Mouse (Mus musculus) hindbrain, embryonic 15.5 days (tissue): ENCODE measurements around the gene Mxra7. TPM values are rescaled to one million over a fixed set of nuclear protein-coding genes. Genes with fewer than 3 reads are reported as not detected.
A peak's percentile ranks its signal among the peaks of the same experiment; 100 is the strongest.

ENCODE experiments used
- ATAC-seq: fragments of 200-750 bp; cut with Nextera tagmentation; 2 replicates; pipeline ENCODE4 v1.8.0; 2017; ENCODE audit warnings: low read depth, moderate number of reproducible peaks, moderate TSS enrichment; ENCODE audit not compliant: low FRiP score
- H3K27ac ChIP-seq: fragments of 300-500 bp; sonication (generic); replicated peaks from 2 replicates; pipeline ENCODE4 v1.5.1; 2015; ENCODE audit warnings: mild to moderate bottlenecking, inconsistent platforms
- H3K27me3 ChIP-seq: fragments of 300-500 bp; sonication (generic); 2 replicates; pipeline ENCODE4 v1.6.1; 2015; ENCODE audit warnings: control low read depth, inconsistent platforms
- H3K36me3 ChIP-seq: fragments of 300-500 bp; sonication (generic); 2 replicates; pipeline ENCODE4 v1.6.1; 2015; ENCODE audit warnings: control low read depth, inconsistent platforms
- H3K4me1 ChIP-seq: fragments of 300-500 bp; sonication (generic); replicated peaks from 2 replicates; pipeline ENCODE4 v1.6.1; 2015; ENCODE audit warnings: control low read depth, inconsistent platforms
- H3K4me2 ChIP-seq: fragments of 300-500 bp; sonication (generic); 2 replicates; pipeline ENCODE4 v1.6.1; 2015; ENCODE audit warnings: moderate library complexity, mild to moderate bottlenecking, inconsistent platforms
- H3K4me3 ChIP-seq: fragments of 300-500 bp; sonication (generic); 2 replicates; pipeline ENCODE4 v1.5.1; 2015; ENCODE audit warnings: mild to moderate bottlenecking, inconsistent platforms
- H3K9ac ChIP-seq: fragments of 300-500 bp; sonication (generic); 2 replicates; pipeline ENCODE4 v1.6.1; 2015; ENCODE audit warnings: inconsistent platforms
- H3K9me3 ChIP-seq: fragments of 300-500 bp; sonication (generic); 2 replicates; pipeline ENCODE4 v1.6.1; 2016; ENCODE audit warnings: control low read depth, inconsistent platforms
- WGBS: fragments of 180-500 bp; shearing (Covaris S2); methylation state at CpG from one replicate; pipeline ENCODE4 v1.1.7; 2015; 5-methylcytosine and 5-hydroxymethylcytosine counted together
- polyA plus RNA-seq: library from polyadenylated mRNA; unstranded; fragments of >200 nt; fragmentation: Nextera tagmentation; extraction: Ambion mirVana; gene quantifications from 2 replicates; pipeline ENCODE4 v1.2.1, GENCODE M21; 2015

The Mxra7 gene
- polyA plus RNA-seq, 1 experiment from 2014 or later, result 41.5 TPM

- H3K4me2 ChIP-seq, result no peak overlapping the region
- WGBS, result 92% methylated on average over 10 of the region's 10 CpGs
These were observed 5.2 kb downstream of the Mxra7 start for GRCm38 (mm10) chr11:116822626-116823025.

GRCm38 (mm10) chr11:116822215-116822614 is 5.6 kb downstream of the Mxra7 start:
- peaks cover 44% of the 10 kb centered on the region for H3K4me1 ChIP-seq
- no peak overlapping the region for H3K4me2 ChIP-seq
- no peak overlapping the region for H3K4me3 ChIP-seq
- 60% methylated on average over 10 of the region's 10 CpGs for WGBS
- H3K27me3 ChIP-seq, result no peaks in the 10 kb centered on the region
- H3K9ac ChIP-seq, result no peak overlapping the region
- H3K36me3 ChIP-seq, result no peaks in the 10 kb centered on the region
- no peaks in the 10 kb centered on the region for H3K9me3 ChIP-seq
- ATAC-seq, result no peak
- H3K27ac ChIP-seq, result no peak overlapping the region

More at GRCm38 (mm10) chr11:116822626-116823025, 5.2 kb downstream of the Mxra7 start:
- Histone ChIP-seq H3K27ac (no peak overlapping the region), H3K4me3 (no peak overlapping the region), H3K4me1 (peaks cover 48% of the 10 kb centered on the region), H3K9me3 (no peaks in the 10 kb centered on the region), H3K27me3 (no peaks in the 10 kb centered on the region), H3K36me3 (no peaks in the 10 kb centered on the region), H3K9ac (no peak overlapping the region)
- no peak for ATAC-seq

DNA sequence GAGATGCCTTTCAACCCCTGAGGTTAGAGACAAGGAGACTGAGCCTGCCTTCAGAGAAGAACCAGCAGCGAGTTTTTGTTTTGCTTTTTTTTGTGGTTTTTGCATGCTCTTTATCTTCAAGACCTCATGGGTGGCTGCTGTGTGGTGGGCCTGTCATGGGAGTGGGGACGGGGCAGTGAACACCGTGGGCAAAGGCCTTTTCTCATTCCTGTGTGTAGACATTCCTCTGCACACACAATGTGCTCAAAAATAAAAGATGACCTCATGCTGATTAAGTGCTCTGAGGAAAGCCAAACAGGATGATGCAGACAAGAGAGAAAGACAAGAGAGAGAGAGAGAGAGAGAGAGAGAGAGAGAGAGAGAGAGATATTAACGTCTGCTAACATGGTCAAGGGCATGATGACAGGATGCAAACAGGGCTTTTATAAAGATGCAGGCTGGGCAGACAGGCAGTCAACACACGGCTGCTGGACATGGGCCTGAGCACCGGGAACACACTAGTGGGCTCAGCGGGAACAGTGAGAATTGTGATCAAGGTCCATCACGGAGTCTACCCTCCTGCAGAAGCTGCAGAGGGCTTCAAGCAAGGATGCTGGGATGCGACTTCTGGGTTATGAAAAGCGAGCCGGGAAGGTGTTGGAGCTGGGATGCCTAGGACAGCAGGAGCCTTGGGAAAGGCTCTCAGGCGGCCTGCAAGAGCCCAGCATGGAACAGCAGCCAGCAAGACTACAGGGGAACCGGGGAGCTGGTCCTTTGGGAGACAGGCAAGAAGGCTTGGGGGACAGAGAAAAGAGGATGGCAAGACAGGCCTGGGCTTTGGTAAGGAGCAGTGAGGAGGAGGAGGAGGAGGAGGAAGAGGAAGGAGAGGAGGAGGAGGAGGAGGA is 6.5 kb downstream of the Mxra7 start:
- no peak overlapping the region for H3K27ac ChIP-seq

DNA sequence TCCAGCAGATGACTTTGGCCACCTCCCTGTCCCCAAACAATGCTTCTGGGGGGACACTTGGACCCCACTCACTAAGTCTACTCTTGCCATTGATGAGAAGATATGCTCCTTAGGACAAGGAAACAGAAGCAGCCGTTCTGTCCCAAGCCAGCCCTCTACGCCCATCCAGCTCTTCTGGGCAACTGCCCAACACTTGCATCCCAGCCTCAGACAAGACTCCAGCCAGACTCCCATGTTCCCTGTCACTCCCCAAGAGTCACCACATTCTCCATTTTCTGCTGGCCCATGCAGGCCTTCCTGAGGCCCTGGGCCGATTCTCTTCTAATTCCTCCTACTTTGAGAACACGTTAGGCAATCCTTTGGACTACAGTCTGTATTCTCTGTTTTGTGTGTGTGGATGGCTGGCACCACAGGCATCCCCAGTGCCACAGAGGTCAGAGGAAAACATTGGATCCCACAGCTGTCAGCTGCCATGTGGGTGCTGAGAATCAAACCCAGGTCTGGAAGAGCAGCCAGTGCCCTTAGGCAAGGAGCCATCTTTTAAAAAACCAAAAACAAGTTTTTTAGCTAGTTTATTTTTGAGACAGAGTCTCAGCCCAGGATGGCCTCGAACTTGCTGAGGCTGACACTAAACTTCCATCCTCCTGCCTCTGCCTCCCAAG is 7.8 kb downstream of the Mxra7 start:
- 82% methylated on average over 5 of the region's 5 CpGs for WGBS
- H3K9ac ChIP-seq, result no peak overlapping the region
- H3K27ac ChIP-seq, result no peak overlapping the region
- H3K4me3 ChIP-seq, result no peak overlapping the region
- H3K27me3 ChIP-seq, result no peaks in the 10 kb centered on the region
- H3K4me1 ChIP-seq, result peaks cover 28% of the 10 kb centered on the region
- ATAC-seq, result no peak
- H3K4me2 ChIP-seq, result no peak overlapping the region
- H3K9me3 ChIP-seq, result no peaks in the 10 kb centered on the region
- no peaks in the 10 kb centered on the region for H3K36me3 ChIP-seq

More for the DNA sequence above, 6.5 kb downstream of the Mxra7 start:
- H3K9ac ChIP-seq, result no peak overlapping the region
- no peaks in the 10 kb centered on the region for H3K27me3 ChIP-seq
- no peaks in the 10 kb centered on the region for H3K9me3 ChIP-seq
- no peak overlapping the region for H3K4me2 ChIP-seq
- no peak overlapping the region for H3K4me3 ChIP-seq
- ATAC-seq, result no peak
- peaks cover 34% of the 10 kb centered on the region for H3K4me1 ChIP-seq
- no peaks in the 10 kb centered on the region for H3K36me3 ChIP-seq
- 45% methylated on average over 13 of the region's 13 CpGs for WGBS

GRCm38 (mm10) chr11:116818722-116819121 is 9.1 kb downstream of the Mxra7 start:
- WGBS, result 53% methylated on average over 8 of the region's 8 CpGs
- peak overlapping the region; percentile 33; the same call in 1 of the 2 replicates for H3K27ac ChIP-seq

DNA sequence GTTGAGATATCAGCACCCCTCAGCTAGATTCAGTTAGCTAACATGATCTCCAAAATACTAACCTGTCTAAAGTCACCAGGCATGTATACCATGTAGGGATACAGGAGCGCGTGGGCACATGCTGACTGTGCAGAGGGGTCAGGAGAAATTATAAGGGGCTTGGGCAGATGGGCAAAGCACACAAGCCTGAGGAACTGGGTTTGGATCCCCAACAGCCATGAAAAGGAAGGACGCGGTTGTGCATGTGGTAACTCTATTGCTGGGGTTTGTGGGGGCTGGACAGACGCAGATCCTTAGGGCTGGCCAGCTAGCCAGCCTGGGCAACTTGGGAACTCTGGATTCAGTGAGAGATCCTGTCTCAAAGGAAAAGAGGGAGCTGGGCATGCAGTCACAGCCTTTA is 10.3 kb downstream of the Mxra7 start:
- Histone ChIP-seq H3K4me1 (peaks cover 51% of the 10 kb centered on the region), H3K9me3 (no peaks in the 10 kb centered on the region)
- 96% methylated on average over 5 of the region's 5 CpGs for WGBS

More at GRCm38 (mm10) chr11:116818722-116819121, 9.1 kb downstream of the Mxra7 start:
- H3K27me3 ChIP-seq, result no peaks in the 10 kb centered on the region
- no peak for ATAC-seq
- H3K9ac ChIP-seq, result no peak overlapping the region
- H3K4me1 ChIP-seq, result peaks cover 40% of the 10 kb centered on the region
- no peak overlapping the region for H3K4me3 ChIP-seq
- H3K36me3 ChIP-seq, result no peaks in the 10 kb centered on the region
- no peaks in the 10 kb centered on the region for H3K9me3 ChIP-seq
- H3K4me2 ChIP-seq, result no peak overlapping the region

DNA sequence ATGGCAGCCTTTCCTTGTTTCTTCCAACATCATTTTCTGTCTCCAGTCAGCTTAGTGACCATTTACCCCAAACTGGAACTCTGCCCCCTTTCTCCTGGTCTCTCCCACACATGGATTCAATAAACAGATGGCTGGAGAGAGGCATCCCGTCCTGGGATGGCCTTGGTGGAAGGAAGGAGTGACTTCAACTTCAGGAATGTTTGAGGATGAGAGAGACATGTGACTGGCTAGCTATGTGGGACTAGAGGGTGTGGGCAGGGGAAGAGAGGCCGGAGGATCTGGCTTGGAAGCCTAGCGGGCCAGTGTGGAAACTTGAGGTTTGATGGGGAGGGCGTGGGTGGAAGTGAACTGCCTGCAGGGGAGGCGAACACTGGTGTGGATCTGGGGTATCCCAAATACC is 11.1 kb downstream of the Mxra7 start:
- H3K4me1 ChIP-seq, result peaks cover 52% of the 10 kb centered on the region
- H3K27me3 ChIP-seq, result no peaks in the 10 kb centered on the region
- H3K9ac ChIP-seq, result no peak overlapping the region
- no peak overlapping the region for H3K4me3 ChIP-seq
- no peak overlapping the region for H3K27ac ChIP-seq
- H3K9me3 ChIP-seq, result no peaks in the 10 kb centered on the region
- 93% methylated on average over 5 of the region's 5 CpGs for WGBS
- H3K36me3 ChIP-seq, result no peaks in the 10 kb centered on the region
- H3K4me2 ChIP-seq, result no peak overlapping the region
- ATAC-seq, result no peak

More for the DNA sequence above, 10.3 kb downstream of the Mxra7 start:
- H3K4me2 ChIP-seq, result no peak overlapping the region
- no peak overlapping the region for H3K9ac ChIP-seq
- no peak overlapping the region for H3K4me3 ChIP-seq
- H3K27me3 ChIP-seq, result no peaks in the 10 kb centered on the region
- no peak for ATAC-seq
- H3K36me3 ChIP-seq, result no peaks in the 10 kb centered on the region
- H3K27ac ChIP-seq, result no peak overlapping the region

- no peak overlapping the region for H3K4me3 ChIP-seq
- H3K27ac ChIP-seq, result peak overlapping the region; percentile 98
- no peaks in the 10 kb centered on the region for H3K36me3 ChIP-seq
- H3K9ac ChIP-seq, result no peak overlapping the region
- peak overlapping the region; percentile 22 for H3K4me2 ChIP-seq
- WGBS, result 13% methylated on average over 7 of the region's 7 CpGs
- no peaks in the 10 kb centered on the region for H3K27me3 ChIP-seq
- H3K4me1 ChIP-seq, result peaks cover 63% of the 10 kb centered on the region
- H3K9me3 ChIP-seq, result no peaks in the 10 kb centered on the region
- ATAC-seq, result no peak
These were observed 12.9 kb downstream of the Mxra7 start for GRCm38 (mm10) chr11:116814884-116815415.

DNA sequence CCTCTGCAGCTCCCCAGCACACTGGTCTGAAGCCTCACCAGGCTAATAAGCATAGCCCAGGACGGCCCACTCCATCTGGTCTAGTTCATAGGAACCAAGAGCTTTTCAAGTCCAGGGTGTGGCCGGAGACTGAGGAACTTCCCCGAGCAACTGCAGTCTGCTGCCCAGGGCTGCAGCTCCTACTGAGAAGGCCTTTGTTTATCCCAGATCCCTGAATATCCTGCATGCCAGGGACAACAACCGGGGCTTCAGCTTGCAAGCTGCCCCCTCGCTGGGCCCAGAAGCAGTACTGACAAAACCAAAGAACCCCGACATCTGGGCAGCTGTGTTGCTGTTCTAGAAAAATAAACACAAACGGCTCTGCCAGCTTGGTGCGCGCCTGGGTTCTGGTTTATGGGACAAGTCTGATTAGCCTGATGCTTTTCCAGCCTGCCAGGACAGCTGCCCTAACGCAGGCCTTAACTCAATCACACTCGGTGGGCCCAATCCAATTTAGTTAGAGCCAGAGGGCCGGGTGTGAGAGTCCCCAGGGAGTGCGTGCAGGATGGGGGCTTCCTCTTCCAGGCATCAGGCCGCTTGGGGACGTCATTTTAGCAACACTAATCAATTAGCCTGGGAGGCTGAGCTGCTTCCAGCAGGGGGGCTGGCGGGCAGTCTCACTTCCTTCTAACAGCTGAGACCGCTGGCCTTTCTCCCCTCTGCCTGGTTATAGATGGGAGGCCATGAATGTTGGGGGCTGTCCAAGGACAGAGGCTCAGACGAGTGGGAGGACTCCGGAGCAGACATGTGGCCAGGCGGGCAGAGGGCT is 13.6 kb downstream of the Mxra7 start:
- WGBS, result 3% methylated on average over 20 of the region's 20 CpGs
- no peaks in the 10 kb centered on the region for H3K36me3 ChIP-seq
- peak overlapping the region; percentile 22 for H3K4me2 ChIP-seq
- ATAC-seq, result peak; percentile 11; the same call in 1 of the 2 replicates
- peak overlapping the region; percentile 98 for H3K27ac ChIP-seq
- no peaks in the 10 kb centered on the region for H3K27me3 ChIP-seq
- no peaks in the 10 kb centered on the region for H3K9me3 ChIP-seq
- H3K4me1 ChIP-seq, result peaks cover 67% of the 10 kb centered on the region
- peak overlapping the region; percentile 14; the same call in 1 of the 2 replicates for H3K9ac ChIP-seq
- no peak overlapping the region for H3K4me3 ChIP-seq

- H3K9me3 ChIP-seq, result no peaks in the 10 kb centered on the region
- H3K27me3 ChIP-seq, result no peaks in the 10 kb centered on the region
- no peak overlapping the region for H3K4me3 ChIP-seq
- H3K27ac ChIP-seq, result peak overlapping the region; percentile 98
- WGBS, result 60% methylated on average over 13 of the region's 13 CpGs
- H3K4me2 ChIP-seq, result peak overlapping the region; percentile 22
- no peak overlapping the region for H3K9ac ChIP-seq
- H3K4me1 ChIP-seq, result peaks cover 66% of the 10 kb centered on the region
- H3K36me3 ChIP-seq, result no peaks in the 10 kb centered on the region
- no peak for ATAC-seq
These were observed 14.2 kb downstream of the Mxra7 start for GRCm38 (mm10) chr11:116813610-116814009.

DNA sequence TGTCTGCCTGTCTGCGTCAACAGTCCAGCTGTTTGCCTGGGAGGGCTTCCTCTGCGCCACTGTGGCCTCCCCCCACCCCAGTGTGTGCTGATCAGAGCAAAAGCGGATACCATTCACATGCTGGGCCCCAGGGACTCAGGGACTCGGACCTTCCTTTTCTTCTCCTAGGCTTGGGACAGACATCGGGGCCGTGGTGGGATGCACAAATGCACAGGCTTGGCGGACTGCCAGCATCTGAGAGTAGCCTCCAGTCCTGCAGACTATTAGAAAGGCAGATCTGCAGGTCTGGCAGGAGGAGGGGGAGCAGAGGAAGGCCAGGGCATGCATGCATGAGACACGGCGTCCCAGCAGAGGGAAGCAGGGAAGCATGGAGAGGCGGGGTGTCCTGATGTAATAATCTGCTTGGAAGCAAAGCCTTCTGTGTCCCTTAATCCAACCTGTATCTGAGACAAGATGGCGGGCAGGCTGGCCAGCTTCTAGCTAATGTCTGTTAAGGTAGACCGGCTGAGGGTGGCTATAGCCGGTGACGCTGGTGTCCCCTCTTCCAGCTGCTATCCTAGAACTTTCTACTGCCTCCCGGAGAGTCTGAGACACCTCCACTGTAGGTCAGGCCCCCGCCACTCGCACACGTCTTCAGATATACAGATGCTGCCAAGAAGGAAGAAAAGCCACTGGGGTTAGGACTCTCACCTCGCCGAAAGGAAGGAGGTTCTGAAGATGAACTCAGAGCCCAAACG is 14.9 kb downstream of the Mxra7 start:
- Histone ChIP-seq H3K9me3 (no peaks in the 10 kb centered on the region), H3K4me2 (peak overlapping the region; percentile 31; the same call in 1 of the 2 replicates), H3K9ac (no peak overlapping the region), H3K36me3 (no peaks in the 10 kb centered on the region), H3K4me3 (no peak overlapping the region), H3K27ac (peak overlapping the region; percentile 98), H3K4me1 (peaks cover 71% of the 10 kb centered on the region), H3K27me3 (no peaks in the 10 kb centered on the region)
- peak; percentile 4; the same call in 1 of the 2 replicates for ATAC-seq
- 31% methylated on average over 21 of the region's 21 CpGs for WGBS
